Mouse (Mus musculus) CD4-positive helper T cell, adult 2 months (primary cell): ENCODE data around the gene Zbtb17.

ENCODE experiments used
- DNase-seq: peaks from one replicate; pipeline ENCODE4 v3.0.0-alpha.2; 2012; ENCODE audit warnings: low read depth, missing footprints, low spot score

The Zbtb17 gene

DNA sequence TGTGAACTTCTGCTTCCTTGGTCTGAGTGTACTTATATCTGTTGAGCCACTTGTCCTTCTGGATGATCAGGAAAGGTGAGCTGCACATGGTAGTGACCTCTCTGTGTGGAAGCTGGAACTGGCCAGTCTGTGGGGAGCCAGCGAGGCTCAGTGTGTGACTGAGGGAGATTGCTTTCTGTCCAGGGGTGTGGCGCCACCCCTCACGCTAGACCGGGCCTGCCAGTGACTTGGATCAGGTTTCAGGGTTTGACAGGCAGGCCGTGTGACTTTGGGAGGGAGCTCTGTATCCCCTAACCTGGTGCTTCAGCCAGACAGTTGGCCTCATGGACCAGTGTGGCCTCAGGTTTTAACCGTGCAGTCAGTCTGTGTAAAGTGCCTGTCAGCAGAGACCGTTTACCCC lies 13.8 kb downstream of the Zbtb17 start:
- DNase-seq = no peak

- no peak for DNase-seq
These were observed 14.4 kb downstream of the Zbtb17 start for GRCm38 (mm10) chr4:141458888-141459287.

DNA sequence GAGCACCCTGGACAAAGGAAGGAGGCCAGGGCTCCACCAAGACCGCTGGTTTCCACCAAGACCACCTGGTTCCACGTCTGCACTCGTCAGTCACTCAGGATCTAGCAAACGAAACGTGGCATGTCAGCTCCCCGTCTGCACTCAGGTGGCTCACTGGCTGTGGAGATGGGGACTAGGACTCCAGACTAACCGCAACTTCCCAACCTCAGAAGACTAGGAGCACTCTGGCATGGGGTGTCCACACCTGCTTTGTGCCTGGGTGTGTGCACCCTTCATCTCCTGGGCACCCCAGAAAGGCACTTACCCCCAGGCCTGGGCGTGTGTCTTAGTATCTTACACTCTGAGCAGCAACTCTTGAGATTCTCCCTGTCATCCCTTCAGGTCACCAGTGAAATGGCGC lies 15.3 kb downstream of the Zbtb17 start:
- DNase-seq = no peak

GRCm38 (mm10) chr4:141460481-141460880 lies 16.0 kb downstream of the Zbtb17 start:
- no peak for DNase-seq

- no peak for DNase-seq
These were observed 16.6 kb downstream of the Zbtb17 start for GRCm38 (mm10) chr4:141461088-141461487.

DNA sequence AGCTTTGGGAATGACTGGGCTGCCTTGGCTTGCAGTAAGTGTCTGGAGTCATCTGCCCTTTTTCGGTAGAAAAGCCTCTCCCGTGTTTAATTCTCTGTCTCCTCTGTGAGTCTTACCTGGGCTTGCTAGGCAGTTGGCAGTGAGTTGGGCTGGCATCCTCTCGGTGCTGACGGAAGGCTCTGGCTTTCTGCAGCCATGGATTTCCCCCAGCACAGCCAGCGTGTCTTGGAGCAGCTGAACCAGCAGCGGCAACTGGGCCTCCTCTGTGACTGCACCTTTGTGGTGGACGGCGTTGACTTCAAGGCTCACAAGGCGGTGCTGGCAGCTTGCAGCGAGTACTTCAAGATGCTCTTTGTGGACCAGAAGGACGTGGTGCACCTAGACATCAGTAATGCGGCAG lies 17.1 kb downstream of the Zbtb17 start:
- no peak for DNase-seq

GRCm38 (mm10) chr4:141463472-141463871 lies 19.0 kb downstream of the Zbtb17 start:
- no peak for DNase-seq

- no peak for DNase-seq
These were observed 20.3 kb downstream of the Zbtb17 start for GRCm38 (mm10) chr4:141464722-141465121.

DNA sequence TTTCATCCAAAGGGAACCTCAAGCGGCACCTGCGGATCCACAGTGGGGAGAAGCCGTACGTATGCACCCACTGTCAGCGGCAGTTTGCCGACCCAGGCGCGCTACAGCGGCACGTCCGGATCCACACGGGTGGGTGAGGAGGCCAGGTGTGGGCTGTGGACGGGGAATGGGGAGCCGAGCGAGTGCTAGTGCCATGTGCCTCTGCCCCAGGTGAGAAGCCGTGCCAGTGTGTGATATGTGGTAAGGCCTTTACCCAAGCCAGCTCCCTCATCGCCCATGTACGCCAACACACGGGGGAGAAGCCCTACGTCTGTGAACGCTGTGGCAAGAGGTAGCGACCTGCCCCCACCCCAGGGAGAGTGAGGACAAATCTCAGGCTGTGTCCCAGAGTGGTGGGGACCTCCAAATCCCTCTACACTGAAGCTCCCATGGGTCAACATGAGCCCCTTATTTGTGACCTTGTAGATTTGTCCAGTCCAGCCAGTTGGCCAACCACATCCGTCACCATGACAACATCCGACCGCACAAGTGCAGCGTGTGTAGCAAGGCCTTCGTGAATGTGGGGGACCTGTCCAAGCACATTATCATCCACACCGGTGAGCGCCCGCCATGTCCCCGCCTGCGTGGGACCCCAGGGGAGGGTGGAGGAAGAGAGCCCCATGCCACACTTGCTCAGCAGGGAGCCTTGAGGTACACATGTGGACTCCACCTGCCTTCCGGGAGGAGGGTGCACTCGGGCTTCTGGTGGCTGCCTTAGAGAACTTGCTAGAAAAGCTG lies 21.2 kb downstream of the Zbtb17 start:
- DNase-seq = no peak

DNA sequence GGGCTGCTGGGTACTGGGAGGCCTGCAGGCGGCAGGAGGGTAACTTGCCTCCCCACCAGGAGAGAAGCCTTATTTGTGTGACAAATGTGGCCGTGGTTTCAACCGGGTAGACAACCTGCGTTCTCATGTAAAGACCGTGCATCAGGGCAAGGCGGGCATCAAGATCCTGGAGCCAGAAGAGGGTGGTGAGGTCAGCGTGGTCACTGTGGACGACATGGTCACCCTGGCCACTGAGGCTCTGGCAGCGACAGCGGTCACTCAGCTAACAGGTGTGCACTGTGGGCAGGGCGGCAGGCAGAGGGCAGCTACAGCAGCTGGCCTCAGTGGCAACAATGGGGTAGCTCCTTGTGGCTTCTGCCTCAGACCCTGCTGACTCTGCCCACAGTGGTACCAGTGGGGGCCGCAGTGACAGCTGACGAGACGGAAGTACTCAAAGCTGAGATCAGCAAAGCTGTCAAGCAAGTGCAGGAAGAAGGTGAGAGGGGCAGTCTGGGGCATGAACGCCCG lies 21.9 kb downstream of the Zbtb17 start:
- DNase-seq = no peak

- no peak for DNase-seq
These were observed 22.6 kb downstream of the Zbtb17 start for GRCm38 (mm10) chr4:141466844-141467580.

DNA sequence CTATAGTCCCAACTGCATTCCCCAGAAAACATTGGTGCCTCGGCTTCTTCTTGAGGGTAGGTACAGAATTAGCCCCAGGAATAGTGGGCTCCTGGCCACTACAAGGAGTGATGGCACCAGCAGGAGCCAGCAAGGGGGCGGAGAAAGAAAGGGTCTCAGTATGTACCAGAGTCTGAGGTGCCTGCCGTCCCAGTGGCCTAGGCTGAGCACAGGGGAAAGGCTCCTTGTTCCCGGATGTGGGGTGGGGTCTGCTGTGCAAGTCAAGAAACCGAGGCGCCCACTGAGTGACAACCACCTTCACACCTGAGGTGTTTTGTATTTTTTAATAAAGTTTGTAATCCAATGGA lies 23.1 kb downstream of the Zbtb17 start:
- DNase-seq = no peak

DNA sequence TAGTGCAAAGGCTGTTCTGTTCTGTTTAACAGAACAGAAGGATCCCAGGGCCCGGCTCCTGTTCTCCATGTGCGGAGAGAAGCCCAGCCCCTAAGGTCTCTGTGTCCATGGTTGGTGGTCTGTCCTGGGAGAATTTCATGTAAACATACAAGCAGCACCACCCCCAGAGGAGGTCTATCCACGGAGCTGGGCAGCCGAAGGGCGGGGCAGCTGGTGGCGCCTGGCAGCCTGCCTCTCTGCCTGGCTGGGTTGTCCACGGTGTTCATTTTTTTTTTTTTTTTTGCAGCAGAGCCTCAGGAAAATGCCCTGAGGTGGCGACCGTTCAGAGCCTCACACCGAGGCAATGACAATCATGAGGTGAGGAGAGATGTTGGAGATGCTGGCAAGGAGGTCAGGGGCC lies 24.1 kb downstream of the Zbtb17 start:
- no peak for DNase-seq

GRCm38 (mm10) chr4:141469343-141469742 lies 24.9 kb downstream of the Zbtb17 start:
- no peak for DNase-seq

- no peak for DNase-seq
These were observed 27.0 kb downstream of the Zbtb17 start for GRCm38 (mm10) chr4:141471491-141471890.

GRCm38 (mm10) chr4:141472641-141473321 lies 28.3 kb downstream of the Zbtb17 start:
- DNase-seq = no peak

DNA sequence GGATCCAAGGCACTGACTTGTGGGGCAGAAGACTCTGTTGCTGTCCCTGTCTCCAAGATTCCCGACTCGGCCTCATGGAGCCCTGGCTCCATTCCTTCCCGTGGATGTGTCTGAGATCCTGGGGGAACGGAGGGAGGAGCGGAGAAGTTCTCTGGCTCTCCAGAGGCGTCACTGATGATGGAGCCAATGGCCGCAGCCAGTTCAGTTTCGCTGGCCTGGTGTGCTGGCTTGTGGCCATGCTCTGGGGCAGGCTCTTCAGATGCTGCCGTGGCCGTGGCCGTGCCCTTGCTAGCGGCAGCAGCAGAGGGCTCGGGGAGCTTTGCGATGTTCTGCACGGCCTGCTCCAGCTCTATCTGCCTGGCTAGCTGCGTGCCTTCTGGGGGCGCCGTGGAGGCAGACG lies 30.0 kb downstream of the Zbtb17 start:
- no peak for DNase-seq

GRCm38 (mm10) chr4:141477681-141478102 lies 33.2 kb downstream of the Zbtb17 start:
- DNase-seq = no peak

DNA sequence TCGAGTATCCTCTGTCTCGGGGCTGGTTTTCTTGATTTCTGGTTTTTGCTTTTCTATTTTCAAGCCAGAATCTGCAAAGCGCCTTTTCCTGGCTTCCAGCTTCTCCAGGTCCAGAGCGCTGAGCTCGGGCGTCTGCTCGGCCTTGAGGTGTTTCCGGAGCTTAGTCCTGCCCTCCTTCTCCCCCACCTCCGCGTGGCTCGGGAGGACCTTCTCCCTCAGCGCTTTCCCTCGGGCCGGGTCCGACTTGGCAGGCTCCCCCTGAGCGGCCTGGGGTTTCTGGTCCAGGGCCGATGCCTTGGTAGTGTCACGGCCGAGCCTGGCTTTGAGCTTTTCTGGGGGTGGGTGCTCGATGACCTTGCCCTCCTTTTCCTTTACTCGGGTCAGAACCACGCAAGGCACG lies 33.8 kb downstream of the Zbtb17 start:
- DNase-seq = no peak

DNA sequence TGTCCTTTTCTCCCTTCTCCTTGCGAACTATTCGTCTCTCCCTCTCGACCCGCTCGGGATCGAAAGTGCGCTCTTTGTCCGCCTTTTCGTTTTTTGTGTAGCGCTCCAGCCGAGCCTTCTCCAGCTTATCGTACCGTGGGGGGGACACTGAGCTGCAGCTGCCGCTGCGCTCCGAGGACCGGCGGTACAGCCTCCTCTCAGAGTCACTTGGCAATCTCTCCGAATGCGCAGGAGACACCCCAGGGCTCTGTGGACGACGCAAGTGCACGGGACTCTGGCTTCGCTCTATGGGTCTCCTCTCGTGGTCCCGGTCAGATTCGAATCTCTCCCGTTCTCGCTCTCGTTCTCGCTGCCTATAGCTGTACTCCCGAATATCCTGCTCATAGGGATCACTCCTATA lies 34.3 kb downstream of the Zbtb17 start:
- DNase-seq = no peak

- DNase-seq = no peak
These were observed 35.0 kb downstream of the Zbtb17 start for GRCm38 (mm10) chr4:141479411-141479810.

GRCm38 (mm10) chr4:141484071-141484470 lies 39.6 kb downstream of the Zbtb17 start:
- no peak for DNase-seq
